Mouse (Mus musculus) brain, embryonic 14.5 days (tissue): ENCODE measurements around the gene Sept8. TPM values are rescaled to one million over a fixed set of nuclear protein-coding genes. Genes with fewer than 3 reads are reported as not detected.
"Not testable (repeated sequence)": the region's sequence is repeated elsewhere in the genome, so short reads cannot be mapped to it uniquely, and the experiment has no call there.

Experiments
- DNase-seq: peaks from one replicate; pipeline ENCODE4 v3.0.0-alpha.2; 2011; ENCODE audit warnings: low read depth
- CTCF ChIP-seq: fragments of 200-500 bp; IDR thresholded peaks from 2 replicates; pipeline ENCODE4 v1.5.1; 2012; ENCODE audit warnings: inconsistent platforms, mild to moderate bottlenecking, moderate library complexity, borderline replicate concordance; ENCODE audit not compliant: insufficient read depth, insufficient read length; ENCODE audit errors: extremely low read depth
- POLR2A ChIP-seq: fragments of 200-500 bp; IDR thresholded peaks from 2 replicates; pipeline ENCODE4 v1.6.1; 2012; ENCODE audit warnings: mild to moderate bottlenecking, inconsistent platforms, borderline replicate concordance; ENCODE audit not compliant: poor library complexity, insufficient read depth, insufficient read length, severe bottlenecking; ENCODE audit errors: extremely low read depth
- polyA plus RNA-seq: library from polyadenylated mRNA; depleted of rRNA; stranded (reverse); fragments of >200 nt; gene quantifications from 2 replicates; pipeline ENCODE4 v1.2.3, GENCODE M21; 2012

The Sept8 gene
- polyA plus RNA-seq, 1 experiment: 38.4 TPM

DNA sequence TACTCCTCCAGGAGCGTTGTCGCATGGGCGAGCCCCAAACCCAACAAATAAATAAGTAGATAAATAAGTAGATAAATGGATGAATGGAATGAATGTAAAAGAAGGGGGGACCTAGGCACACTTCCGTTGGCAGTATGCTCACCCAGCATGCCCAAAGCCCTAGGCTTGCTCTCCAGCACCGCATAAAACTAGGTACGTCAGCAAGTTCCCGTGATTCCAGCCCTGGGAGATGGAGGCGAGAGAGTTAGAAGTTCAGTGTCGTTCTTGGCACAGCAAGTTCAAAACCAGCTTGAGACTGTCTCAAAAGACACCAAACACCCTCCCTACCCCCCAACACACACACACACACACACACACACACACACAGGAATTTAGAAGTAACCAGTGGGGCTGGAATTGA, 10.9 kb downstream of the Sept8 start:
- no peak for DNase-seq
- no peak for TF ChIP-seq POLR2A

DNA sequence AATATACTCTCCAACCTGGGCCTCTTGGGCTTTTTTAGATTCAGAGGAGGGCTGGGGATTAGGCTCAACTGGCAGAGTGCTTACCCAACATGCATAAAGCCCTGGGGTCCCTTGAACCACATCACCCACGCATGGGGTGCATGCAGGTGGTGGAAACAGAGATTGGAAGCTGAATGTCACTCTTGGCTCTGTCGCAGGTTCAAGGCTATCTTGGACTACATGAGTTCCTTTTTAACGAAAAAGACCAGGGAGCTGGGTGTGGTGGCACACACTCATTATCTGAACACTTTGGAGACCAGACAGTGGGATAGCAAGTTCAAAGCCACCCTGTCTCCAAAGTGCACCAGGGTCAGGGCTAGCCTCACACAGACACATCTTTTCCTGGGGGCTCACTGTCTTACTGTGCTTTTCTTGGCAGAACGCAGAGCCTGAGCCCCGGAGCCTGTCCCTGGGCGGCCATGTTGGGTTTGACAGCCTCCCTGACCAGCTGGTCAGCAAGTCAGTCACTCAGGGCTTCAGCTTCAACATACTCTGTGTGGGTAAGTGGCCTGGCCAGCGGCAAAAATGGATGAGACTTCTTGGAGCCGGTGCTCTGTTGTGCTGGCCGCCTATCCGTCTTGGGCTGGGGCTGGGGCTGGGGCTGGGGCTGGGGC, 12.6 kb downstream of the Sept8 start:
- TF ChIP-seq POLR2A (no peak), CTCF (no peak)
- no peak for DNase-seq

DNA sequence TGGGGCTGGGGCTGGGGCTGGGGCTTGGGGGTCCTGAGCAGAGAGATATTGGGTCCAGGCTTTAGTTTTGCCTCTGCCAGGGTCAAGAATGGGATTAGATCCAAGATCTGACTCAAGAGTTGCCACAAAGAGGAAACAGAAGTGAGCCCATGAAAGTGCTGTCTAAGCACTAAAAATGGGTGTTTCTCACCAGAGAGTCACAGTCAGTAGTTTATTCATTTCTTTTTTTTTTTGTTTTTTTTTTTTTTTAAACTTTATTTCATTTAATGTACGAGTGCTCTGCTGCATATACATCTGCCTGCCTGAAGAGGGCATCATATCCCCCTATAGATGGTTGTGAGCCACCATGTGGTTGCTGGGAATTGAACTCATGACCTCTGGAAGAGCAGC, 13.2 kb downstream of the Sept8 start:
- DNase-seq: no peak
- TF ChIP-seq CTCF (no peak), POLR2A (no peak)

DNA sequence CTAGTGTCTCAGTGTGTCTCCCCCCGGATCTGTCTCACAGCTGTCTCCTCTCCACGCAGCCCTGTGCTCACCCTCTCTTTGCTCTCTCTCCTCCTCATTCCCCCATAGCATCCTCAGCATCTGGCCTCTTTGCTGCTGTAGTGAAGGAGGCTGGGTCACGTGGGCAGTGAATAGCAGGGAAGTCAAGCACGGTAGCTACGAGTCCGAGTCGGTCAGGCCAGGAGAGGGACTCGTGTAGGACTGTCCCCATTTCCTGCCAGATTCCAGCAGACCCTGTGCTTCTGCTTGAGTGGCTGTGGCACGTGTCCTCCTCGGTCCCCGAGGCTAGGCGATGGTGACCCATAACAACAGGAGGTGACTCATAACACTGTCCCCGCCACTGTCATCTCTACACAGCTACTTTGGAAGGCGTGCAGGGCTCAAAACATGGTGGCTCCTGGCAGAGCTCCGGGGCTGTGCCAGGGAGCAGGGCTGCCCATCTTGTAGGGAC, 20.0 kb downstream of the Sept8 start:
- DNase-seq: no peak
- no peak for TF ChIP-seq CTCF
- no peak for TF ChIP-seq POLR2A

DNA sequence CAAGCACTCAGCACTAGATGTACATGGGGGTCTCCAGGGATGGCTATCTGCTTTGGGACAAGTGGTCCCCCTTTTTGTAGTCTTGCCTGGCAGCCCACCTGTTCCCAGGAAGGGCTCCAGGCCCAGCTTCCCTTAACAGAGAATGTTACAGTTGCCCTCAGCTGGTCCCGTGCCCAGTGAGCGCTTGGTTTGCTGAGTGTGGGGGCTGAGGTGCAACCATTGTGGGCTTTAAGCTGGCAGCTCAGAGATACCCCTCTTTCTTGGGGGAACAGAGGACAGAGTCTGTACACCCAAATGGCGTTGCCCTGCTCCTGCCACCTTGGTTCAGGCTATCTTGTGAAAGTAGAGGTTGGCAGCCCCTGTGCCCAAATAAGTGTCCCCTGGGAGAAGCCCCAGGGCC, 21.3 kb downstream of the Sept8 start:
- no peak for TF ChIP-seq POLR2A
- no peak for TF ChIP-seq CTCF
- no peak for DNase-seq

DNA sequence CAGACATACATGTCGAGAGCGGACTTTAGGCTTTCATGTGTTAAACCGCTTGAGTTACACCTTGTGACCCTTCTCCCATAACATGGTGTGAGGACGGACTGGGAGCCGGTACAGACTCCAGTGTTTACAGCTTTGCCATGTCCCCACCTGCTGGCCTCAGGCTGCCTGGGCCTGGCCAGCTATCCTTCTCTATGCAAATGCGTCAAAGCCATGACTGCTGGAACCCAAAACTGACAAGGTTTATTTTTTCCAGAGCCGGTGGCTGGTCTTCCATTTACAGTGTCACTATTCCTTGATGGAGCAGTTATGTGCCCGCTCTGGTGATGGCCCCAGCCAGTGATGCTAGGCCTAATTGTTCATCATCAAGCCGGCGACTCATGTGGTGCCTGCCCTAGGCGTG, 22.2 kb downstream of the Sept8 start:
- TF ChIP-seq CTCF (no peak), POLR2A (no peak)

GRCm38 (mm10) chr11:53543021-53543420, 24.0 kb downstream of the Sept8 start:
- DNase-seq: no peak
- TF ChIP-seq POLR2A (no peak), CTCF (no peak)

More for the DNA sequence above, 22.2 kb downstream of the Sept8 start:
- DNase-seq: no peak

GRCm38 (mm10) chr11:53546271-53546670, 27.2 kb downstream of the Sept8 start:
- no peak for TF ChIP-seq POLR2A
- DNase-seq: peak; percentile 57

DNA sequence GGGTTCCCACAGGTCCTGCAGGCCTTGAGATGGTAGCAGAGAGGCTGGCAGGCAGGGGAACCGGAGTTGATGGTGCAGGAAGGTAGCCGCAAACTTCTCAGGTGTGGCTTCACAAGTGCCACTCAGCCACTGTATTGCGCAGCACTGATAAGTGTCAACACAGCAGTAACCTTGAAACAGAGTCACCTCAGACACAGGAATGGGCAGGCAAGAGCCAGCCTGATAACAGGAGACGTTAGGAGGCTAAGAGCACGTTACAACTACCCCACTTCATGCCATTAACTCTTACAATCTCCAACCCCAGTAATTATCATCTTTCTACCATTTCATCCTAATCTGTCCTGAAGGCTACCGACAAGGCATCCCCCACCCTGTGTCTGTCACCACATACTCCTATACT, 28.5 kb downstream of the Sept8 start:
- TF ChIP-seq CTCF: no peak
- no peak for TF ChIP-seq POLR2A
- DNase-seq: no peak

DNA sequence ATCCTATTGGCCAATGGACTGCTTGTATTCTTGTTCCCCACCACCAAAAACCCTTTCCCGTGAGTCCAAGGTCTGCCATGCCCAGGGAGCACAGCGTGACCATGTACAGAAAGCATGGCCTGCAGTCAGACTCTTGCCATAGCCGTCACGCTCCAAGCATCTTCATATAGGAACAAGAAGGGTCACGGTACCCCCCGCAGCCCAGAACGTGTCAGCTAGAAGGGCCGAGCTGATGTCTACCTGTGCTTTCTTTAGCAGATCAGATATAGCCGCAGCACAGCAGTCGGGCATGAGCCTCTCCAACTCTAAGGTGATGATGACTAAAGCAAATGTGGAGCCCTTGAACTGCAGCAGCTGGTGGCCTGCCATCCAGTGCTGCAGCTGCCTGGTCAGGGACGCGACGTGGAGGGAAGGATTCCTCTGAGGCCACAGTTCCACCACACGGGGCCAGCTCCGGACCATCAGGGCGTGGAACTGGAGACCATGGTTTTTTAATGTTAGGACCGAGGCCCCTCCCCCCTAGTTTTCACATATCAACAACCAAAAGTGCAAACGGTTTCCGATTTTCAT, 29.1 kb downstream of the Sept8 start:
- no peak for DNase-seq
- TF ChIP-seq POLR2A (no peak), CTCF (no peak)

DNA sequence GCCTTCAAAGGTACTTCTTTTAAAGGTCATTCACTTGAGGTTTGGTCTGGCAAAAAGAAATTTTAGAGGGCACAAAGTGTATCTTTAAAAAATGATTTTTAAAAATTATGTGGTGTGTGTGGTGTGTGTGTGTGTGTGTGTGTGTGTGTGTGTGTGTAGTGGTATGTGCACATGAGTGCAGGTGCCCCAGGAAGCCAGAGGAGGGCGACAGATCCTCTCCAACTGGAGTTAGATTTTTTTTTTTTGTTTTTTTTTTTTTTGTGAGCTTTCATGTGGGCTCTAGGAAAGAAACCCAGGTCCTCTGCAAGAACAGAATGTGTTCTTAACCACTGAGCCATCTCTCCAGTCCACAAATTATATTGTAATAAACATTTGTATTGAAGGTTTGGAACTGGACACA, 31.7 kb downstream of the Sept8 start:
- TF ChIP-seq POLR2A: no peak
- TF ChIP-seq CTCF: no peak
- no peak for DNase-seq

DNA sequence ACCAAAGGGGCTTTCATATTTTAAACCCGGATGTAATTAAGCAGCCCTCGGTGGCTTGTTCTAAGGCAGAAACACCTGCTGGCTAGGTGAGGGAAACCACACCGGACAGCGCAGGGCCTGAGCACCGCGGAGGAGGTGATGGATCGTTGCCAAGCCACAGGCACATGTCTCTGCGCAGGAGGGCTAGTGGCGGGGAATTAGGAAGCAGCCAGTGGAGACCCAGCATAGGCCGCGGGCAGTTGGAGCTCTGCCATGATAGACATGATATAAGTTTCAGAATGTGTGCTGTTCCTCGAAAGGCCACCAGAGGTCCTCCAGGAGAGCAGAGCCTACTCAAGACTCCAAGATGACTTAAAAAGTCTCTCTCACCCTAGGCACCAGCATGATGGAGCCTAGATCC, 32.7 kb downstream of the Sept8 start:
- TF ChIP-seq CTCF (no peak), POLR2A (no peak)
- DNase-seq: peak; percentile 28

DNA sequence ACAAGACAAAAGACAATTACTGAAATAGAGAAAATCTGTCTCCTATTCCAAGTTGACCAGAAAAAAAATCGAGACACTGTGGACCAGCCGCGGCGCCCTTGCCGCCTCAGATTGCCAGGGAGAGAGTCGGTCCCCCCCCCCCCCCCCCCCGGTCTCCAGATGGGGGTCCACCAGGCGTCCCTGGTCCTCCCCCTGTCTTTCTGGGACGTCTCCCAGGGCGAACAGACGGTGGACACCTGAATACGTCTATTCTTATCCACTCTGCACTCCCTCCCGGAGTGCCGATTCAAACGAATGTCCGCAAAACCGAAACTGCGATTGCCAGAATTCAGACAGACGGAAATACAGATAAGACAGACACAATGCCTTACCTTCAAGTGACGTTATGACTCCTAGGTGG, 37.5 kb downstream of the Sept8 start:
- DNase-seq: not testable (repeated sequence)

DNA sequence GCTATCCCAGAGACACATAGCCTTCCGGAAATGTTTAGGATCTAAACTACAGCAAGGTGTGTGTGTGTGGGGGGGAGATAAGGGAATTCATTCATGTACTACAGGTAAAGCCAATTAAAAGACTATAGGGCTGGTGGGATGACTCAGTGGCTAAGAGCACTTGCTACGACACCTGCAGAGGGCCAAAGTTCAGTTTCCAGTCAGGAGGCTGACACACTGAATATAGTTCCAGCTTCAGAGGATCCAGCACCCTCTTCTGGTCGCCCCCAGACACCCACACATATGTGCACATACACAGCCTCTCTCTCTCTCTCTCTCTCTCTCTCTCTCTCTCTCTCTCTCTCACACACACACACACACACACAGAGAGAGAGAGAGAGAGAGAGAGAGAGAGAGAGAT, 38.9 kb downstream of the Sept8 start:
- not testable (repeated sequence) for DNase-seq

DNA sequence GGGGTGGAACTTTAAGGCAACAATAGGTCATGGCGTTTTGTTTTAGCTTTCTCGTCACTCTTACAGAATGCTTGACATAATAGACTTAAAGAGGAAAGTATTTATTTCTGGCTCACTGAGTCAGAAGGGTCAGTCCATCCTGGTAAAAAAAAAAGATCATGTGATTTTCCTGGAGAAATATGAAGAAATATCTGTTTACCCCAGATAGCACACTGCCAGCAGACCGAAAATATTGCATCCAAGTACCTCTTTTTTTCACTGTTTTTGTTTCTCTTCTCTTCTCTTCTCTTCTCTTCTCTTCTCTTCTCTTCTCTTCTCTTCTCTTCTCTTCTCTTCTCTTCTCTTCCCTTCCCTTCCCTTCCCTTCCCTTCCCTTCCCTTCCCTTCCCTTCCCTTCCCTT, 40.9 kb downstream of the Sept8 start:
- DNase-seq: not testable (repeated sequence)
